Mouse (Mus musculus) gastrocnemius, adult 18-20 months (tissue): ENCODE measurements around the gene Bach2. TPM values are rescaled to one million over a fixed set of nuclear protein-coding genes. Genes with fewer than 3 reads are reported as not detected.

Experiments
- DNase-seq: peaks from one replicate; pipeline ENCODE4 v3.0.0; 2021; ENCODE audit warnings: low spot score
- total RNA-seq, 2 experiments: library from RNA; stranded (reverse); gene quantifications; 2 replicates each; pipeline ENCODE4 v1.2.3; 2021

Gene Bach2
- total RNA-seq, 2 experiments from 2014 or later = 2.6 to 3.4 TPM

GRCm38 (mm10) chr4:32386931-32387330 is 148.3 kb downstream of the Bach2 start:
- DNase-seq = no peak

- peak; percentile 16 for DNase-seq
Measured at GRCm38 (mm10) chr4:32387479-32388240, 149.1 kb downstream of the Bach2 start.

GRCm38 (mm10) chr4:32388564-32388963 is 150.0 kb downstream of the Bach2 start:
- DNase-seq = no peak

GRCm38 (mm10) chr4:32389107-32389800 is 150.7 kb downstream of the Bach2 start:
- no peak for DNase-seq

GRCm38 (mm10) chr4:32391260-32391659 is 152.7 kb downstream of the Bach2 start:
- peak; percentile 13 for DNase-seq

GRCm38 (mm10) chr4:32393226-32393625 is 154.6 kb downstream of the Bach2 start:
- DNase-seq = no peak

GRCm38 (mm10) chr4:32393951-32394350 is 155.3 kb downstream of the Bach2 start:
- no peak for DNase-seq

- DNase-seq = no peak
Measured at GRCm38 (mm10) chr4:32394850-32395249, 156.2 kb downstream of the Bach2 start.

- no peak for DNase-seq
Measured at GRCm38 (mm10) chr4:32401459-32401858, 162.9 kb downstream of the Bach2 start.

- no peak for DNase-seq
Measured at GRCm38 (mm10) chr4:32403506-32403905, 164.9 kb downstream of the Bach2 start.

- no peak for DNase-seq
Measured at GRCm38 (mm10) chr4:32405149-32405882, 166.7 kb downstream of the Bach2 start.

GRCm38 (mm10) chr4:32405985-32406384 is 167.4 kb downstream of the Bach2 start:
- no peak for DNase-seq

- no peak for DNase-seq
Measured at GRCm38 (mm10) chr4:32408535-32408934, 169.9 kb downstream of the Bach2 start.

- DNase-seq = no peak
Measured at GRCm38 (mm10) chr4:32409116-32409880, 170.7 kb downstream of the Bach2 start.

- DNase-seq = no peak
Measured at GRCm38 (mm10) chr4:32413063-32413462, 174.5 kb downstream of the Bach2 start.

GRCm38 (mm10) chr4:32413505-32413904 is 174.9 kb downstream of the Bach2 start:
- DNase-seq = no peak

GRCm38 (mm10) chr4:32414959-32415358 is 176.4 kb downstream of the Bach2 start:
- no peak for DNase-seq

GRCm38 (mm10) chr4:32417939-32418338 is 179.3 kb downstream of the Bach2 start:
- DNase-seq = no peak

- no peak for DNase-seq
Measured at GRCm38 (mm10) chr4:32421570-32421969, 183.0 kb downstream of the Bach2 start.

- no peak for DNase-seq
Measured at GRCm38 (mm10) chr4:32422427-32422826, 183.8 kb downstream of the Bach2 start.

GRCm38 (mm10) chr4:32423667-32424066 is 185.1 kb downstream of the Bach2 start:
- DNase-seq = no peak
